In the genomic region with DNA sequence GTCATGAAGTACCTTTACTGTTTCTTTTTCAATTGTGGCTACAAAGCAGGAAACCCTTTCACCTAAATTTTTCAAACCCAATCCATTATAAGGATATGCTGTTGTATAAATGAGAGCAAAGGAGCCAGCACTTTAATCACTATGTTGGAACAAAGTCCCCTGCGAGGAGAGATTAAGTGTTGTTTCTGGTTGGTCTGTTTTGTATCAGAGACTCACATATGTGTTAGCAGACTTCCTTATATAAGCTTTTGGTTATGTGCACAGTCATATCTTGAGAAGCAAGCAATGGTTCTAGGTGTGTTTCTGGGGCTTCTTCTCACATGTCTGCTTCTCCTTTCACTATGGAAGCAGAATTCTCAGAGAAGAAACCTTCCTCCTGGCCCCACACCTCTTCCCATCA, we compare ENCODE assay signal across 27 mouse cellular contexts. TPM values are rescaled to one million over a fixed set of nuclear protein-coding genes. Genes with fewer than 3 reads are reported as not detected.
DNase-seq lines count a peak whose midpoint lies in the region; ATAC-seq and TF ChIP-seq lines count a peak whose summit lies in the region.
"Had no signal": no experiment of that assay in that cellular context is flagged by ENCODE, and none has a peak within 500 bp of the region (broad histone marks: within the 10 kb centered on the region; RNA-seq: fewer than 3 reads in every experiment).

Cyp2c66 (plus strand) TSS at position 255 of the 400 bp plus-strand sequence.

- H3K36me3 ChIP-seq in intestine, embryonic 15.5 days, result no peaks in the 10 kb centered on the region
- H3K36me3 ChIP-seq in intestine, postnatal 0 days (ENCODE audit: control insufficient read depth, insufficient read depth), result no peaks in the 10 kb centered on the region
- H3K36me3 ChIP-seq in stomach, postnatal 0 days (ENCODE audit: control insufficient read depth, insufficient read depth, low read length), result no peaks in the 10 kb centered on the region
- no peaks in the 10 kb centered on the region for H3K36me3 ChIP-seq in forebrain, embryonic 16.5 days (ENCODE audit: control insufficient read depth, insufficient read depth)
- H3K36me3 ChIP-seq: embryonic facial prominence, embryonic 10.5 days; embryonic facial prominence, embryonic 12.5 days; forebrain, embryonic 10.5 days; forebrain, embryonic 12.5 days; forebrain, embryonic 15.5 days had no signal

- no peaks in the 10 kb centered on the region for H3K9me3 ChIP-seq in intestine, embryonic 15.5 days
- no peaks in the 10 kb centered on the region for H3K9me3 ChIP-seq in intestine, postnatal 0 days (ENCODE audit: control insufficient read depth)
- no peaks in the 10 kb centered on the region for H3K9me3 ChIP-seq in stomach, postnatal 0 days (ENCODE audit: control insufficient read depth, low read length)
- H3K9me3 ChIP-seq in forebrain, embryonic 16.5 days (ENCODE audit: control insufficient read depth, low read length), result no peaks in the 10 kb centered on the region
- H3K9me3 ChIP-seq: embryonic facial prominence, embryonic 12.5 days; forebrain, embryonic 12.5 days; forebrain, embryonic 15.5 days had no signal

- no peak within 1 kb of the TSS for H3K4me2 ChIP-seq in intestine, embryonic 15.5 days (replicated peaks)
- H3K4me2 ChIP-seq in intestine, postnatal 0 days (replicated peaks; ENCODE audit: low read depth), result 0 out of 2 replicates have a peak within 1 kb of the TSS, but pooled peaks have one; percentile 6
- H3K4me2 ChIP-seq in stomach, postnatal 0 days (replicated peaks; ENCODE audit: low read depth), result no peak within 1 kb of the TSS
- no peak within 1 kb of the TSS for H3K4me2 ChIP-seq in forebrain, embryonic 16.5 days (ENCODE audit: low read length)
- H3K4me2 ChIP-seq: embryonic facial prominence, embryonic 12.5 days; forebrain, embryonic 12.5 days; forebrain, embryonic 15.5 days had no signal

- 76% methylated on average over 1 of the region's 1 CpGs for WGBS in intestine, embryonic 15.5 days
- 60% methylated on average over 1 of the region's 1 CpGs for WGBS in intestine, postnatal 0 days
- 65% methylated on average over 1 of the region's 1 CpGs for WGBS in stomach, postnatal 0 days
- 84% methylated on average over 1 of the region's 1 CpGs for WGBS in forebrain, embryonic 16.5 days

- no peak for TF ChIP-seq CTCF in intestine, postnatal 0 days (IDR thresholded peaks at IDR 0.05; ENCODE audit: low read depth)
- no peak for TF ChIP-seq CTCF in stomach, postnatal 0 days (IDR thresholded peaks at IDR 0.05; ENCODE audit: low read depth)

- DNase-seq in stomach, postnatal 0 days (ENCODE audit: low spot score), result no peak
- no peak for DNase-seq in testis, postnatal 10 days (ENCODE audit: low spot score)
- DNase-seq: adrenal gland, adult 8-10 months; adrenal gland, postnatal 14 days; adrenal gland, postnatal 36 days; cerebellum, adult 11-12 months; cerebellum, adult 2 months; cerebellum, adult 9-10 months; cerebellum, postnatal 10 days; cerebellum, postnatal 25 days had no signal

- peak; percentile 25; the same call in 1 of the 2 replicates for ATAC-seq in intestine, embryonic 15.5 days
- peak; percentile 78 for ATAC-seq in intestine, postnatal 0 days
- ATAC-seq in stomach, postnatal 0 days (ENCODE audit: low FRiP score, low TSS enrichment), result peak; percentile 89
- no peak for ATAC-seq in erythroblast, adult 5-6 weeks (replicated peaks; ENCODE audit: low FRiP score, poor library complexity, severe bottlenecking)
- no peak for ATAC-seq in forebrain, embryonic 16.5 days
- ATAC-seq: activated CD4-positive, CD25-positive, alpha-beta regulatory T cell, adult 4 months; forebrain, embryonic 15.5 days; Patski had no signal

- no peaks in the 10 kb centered on the region for H3K27me3 ChIP-seq in intestine, embryonic 15.5 days (replicated peaks)
- no peaks in the 10 kb centered on the region for H3K27me3 ChIP-seq in intestine, postnatal 0 days (replicated peaks; ENCODE audit: control insufficient read depth, insufficient read depth, low read length)
- no peaks in the 10 kb centered on the region for H3K27me3 ChIP-seq in stomach, postnatal 0 days (ENCODE audit: control insufficient read depth, insufficient read depth, low read length)
- H3K27me3 ChIP-seq in forebrain, embryonic 16.5 days (replicated peaks; ENCODE audit: control insufficient read depth, insufficient read depth, low read length), result no peaks in the 10 kb centered on the region
- H3K27me3 ChIP-seq: embryonic facial prominence, embryonic 12.5 days; forebrain, embryonic 12.5 days; forebrain, embryonic 15.5 days had no signal

- H3K4me3 ChIP-seq in intestine, embryonic 15.5 days (replicated peaks), result no peak within 1 kb of the TSS
- no peak within 1 kb of the TSS for H3K4me3 ChIP-seq in intestine, postnatal 0 days (ENCODE audit: low read depth, low read length)
- H3K4me3 ChIP-seq in stomach, postnatal 0 days (ENCODE audit: low read depth, low read length), result no peak within 1 kb of the TSS
- H3K4me3 ChIP-seq in forebrain, embryonic 16.5 days (replicated peaks; ENCODE audit: low read length), result no peak within 1 kb of the TSS
- H3K4me3 ChIP-seq: embryonic facial prominence, embryonic 10.5 days; embryonic facial prominence, embryonic 12.5 days; erythroblast, embryonic 14.5 days; forebrain, embryonic 10.5 days; forebrain, embryonic 12.5 days; forebrain, embryonic 15.5 days had no signal

- no peak for TF ChIP-seq EP300 in stomach, postnatal 0 days (optimal IDR thresholded peaks at IDR 0.05)

- no peak within 1 kb of the TSS for H3K27ac ChIP-seq in intestine, embryonic 15.5 days
- H3K27ac ChIP-seq in intestine, postnatal 0 days (ENCODE audit: low read depth, low read length), result no peak within 1 kb of the TSS
- no peak within 1 kb of the TSS for H3K27ac ChIP-seq in stomach, postnatal 0 days (replicated peaks)
- H3K27ac ChIP-seq in forebrain, embryonic 16.5 days (ENCODE audit: low read length), result no peak within 1 kb of the TSS
- H3K27ac ChIP-seq: embryonic facial prominence, embryonic 10.5 days; embryonic facial prominence, embryonic 12.5 days; forebrain, embryonic 10.5 days; forebrain, embryonic 12.5 days; forebrain, embryonic 15.5 days had no signal

- H3K9ac ChIP-seq in intestine, embryonic 15.5 days, result no peak within 1 kb of the TSS
- H3K9ac ChIP-seq in intestine, postnatal 0 days (ENCODE audit: low read depth, low read length), result no peak within 1 kb of the TSS
- H3K9ac ChIP-seq in stomach, postnatal 0 days (ENCODE audit: low read length), result no peak within 1 kb of the TSS
- H3K9ac ChIP-seq in forebrain, embryonic 16.5 days (replicated peaks; ENCODE audit: low read depth, low read length), result no peak within 1 kb of the TSS
- H3K9ac ChIP-seq: embryonic facial prominence, embryonic 12.5 days; forebrain, embryonic 12.5 days; forebrain, embryonic 15.5 days had no signal

- H3K4me1 ChIP-seq in intestine, embryonic 15.5 days (replicated peaks), result no peaks in the 10 kb centered on the region
- H3K4me1 ChIP-seq in intestine, postnatal 0 days (replicated peaks; ENCODE audit: control insufficient read depth, insufficient read depth, low read length), result no peaks in the 10 kb centered on the region
- no peaks in the 10 kb centered on the region for H3K4me1 ChIP-seq in stomach, postnatal 0 days (replicated peaks; ENCODE audit: control insufficient read depth, insufficient read depth)
- H3K4me1 ChIP-seq in forebrain, embryonic 16.5 days (replicated peaks; ENCODE audit: control insufficient read depth, insufficient read depth, low read length), result no peaks in the 10 kb centered on the region
- H3K4me1 ChIP-seq: embryonic facial prominence, embryonic 10.5 days; embryonic facial prominence, embryonic 12.5 days; forebrain, embryonic 10.5 days; forebrain, embryonic 12.5 days; forebrain, embryonic 15.5 days had no signal

RNA-seq across cellular contexts. Expression of gene Cyp2c66, which starts in this region (rescaled TPM):
- polyA plus RNA-seq in intestine, embryonic 15.5 days (2015; fragmentation: Nextera tagmentation; extraction: Ambion mirVana), result 0.96 and 1.0 TPM in 2 replicates
- polyA plus RNA-seq in intestine, postnatal 0 days (2015; fragmentation: Nextera tagmentation; extraction: Ambion mirVana), result 2.0 and 3.1 TPM in 2 replicates
- polyA plus RNA-seq in stomach, postnatal 0 days (2015; fragmentation: Nextera tagmentation; extraction: Ambion mirVana), result 5.9 and 6.1 TPM in 2 replicates
- not detected in 2 replicates for total RNA-seq in erythroblast, adult 5-6 weeks (2015; ENCODE audit: low replicate concordance)
- total RNA-seq in erythroblast, adult 5-6 weeks (2017; ENCODE audit: low replicate concordance), result not detected in 2 replicates
- polyA plus RNA-seq in forebrain, embryonic 16.5 days (2015; fragmentation: Nextera tagmentation; extraction: Ambion mirVana), result not detected in 2 replicates
- total RNA-seq: adrenal gland, adult 18-20 months; adrenal gland, adult 8-10 months; adrenal gland, postnatal 14 days; adrenal gland, postnatal 36 days; ES-E14 had no signal
- polyA plus RNA-seq: activated CD4-positive, CD25-positive, alpha-beta regulatory T cell, adult 4 months; C2C12; cerebellum, adult 2 months; cortical plate, adult 2 months; embryonic facial prominence, embryonic 10.5 days; embryonic facial prominence, embryonic 12.5 days; embryonic facial prominence, embryonic 14.5 days; erythroblast, embryonic 14.5 days; forebrain, embryonic 10.5 days; forebrain, embryonic 12.5 days; forebrain, embryonic 15.5 days; Patski had no signal

Comparison
In these comparisons a context has a peak if more than half of its experiments do, and no peak if none do; other contexts are left out.
1. ATAC-seq: peak in intestine, embryonic 15.5 days (single experiment), intestine, postnatal 0 days (single experiment) and stomach, postnatal 0 days (single experiment); none in erythroblast, adult 5-6 weeks (single experiment) and forebrain, embryonic 16.5 days (single experiment).